Mouse (Mus musculus) heart, embryonic 14.5 days (tissue): ENCODE data around the gene Gm11596. TPM values are rescaled to one million over a fixed set of nuclear protein-coding genes. Genes with fewer than 3 reads are reported as not detected.
"Not testable (repeated sequence)": the region's sequence is repeated elsewhere in the genome, so short reads cannot be mapped to it uniquely, and the experiment has no call there.

Experiments
- ATAC-seq: fragments of 200-750 bp; cut with Nextera tagmentation; 2 replicates; pipeline ENCODE4 v1.8.0; 2017; ENCODE audit warnings: low read depth, moderate TSS enrichment; ENCODE audit not compliant: insufficient number of reproducible peaks, insufficient read depth, low FRiP score
- H3K27ac ChIP-seq, 2 experiments: fragments of 200-500 bp in 1 of 2; fragments of 300-500 bp in 1 of 2; sonication (generic) in 1 of 2; replicated peaks in 1 of 2; 2 replicates each; pipeline ENCODE4 v1.5.1; 2012 to 2014; ENCODE audit warnings: low read depth in 2 of 2, low read length in 2 of 2, control low read depth in 1 of 2, mild to moderate bottlenecking in 1 of 2, mixed read lengths in 1 of 2; ENCODE audit not compliant: control insufficient read depth in 1 of 2, insufficient read depth in 1 of 2
- H3K27me3 ChIP-seq: fragments of 300-500 bp; sonication (generic); 2 replicates; pipeline ENCODE4 v1.6.1; 2014; ENCODE audit warnings: mild to moderate bottlenecking, low read length, control low read depth; ENCODE audit not compliant: control insufficient read depth, insufficient read depth
- H3K36me3 ChIP-seq: fragments of 300-500 bp; sonication (generic); 2 replicates; pipeline ENCODE4 v1.6.1; 2014; ENCODE audit warnings: mild to moderate bottlenecking, control low read depth, low read length, mixed read lengths; ENCODE audit not compliant: control insufficient read depth, insufficient read depth
- H3K4me1 ChIP-seq, 2 experiments: fragments of 200-500 bp in 1 of 2; fragments of 300-500 bp in 1 of 2; sonication (generic) in 1 of 2; 2 replicates each; pipeline ENCODE4 v1.6.1; 2012 to 2014; ENCODE audit warnings: low read length in 2 of 2, control low read depth in 1 of 2, mixed read lengths in 1 of 2; ENCODE audit not compliant: control insufficient read depth in 2 of 2, insufficient read depth in 2 of 2
- H3K4me2 ChIP-seq: fragments of 300-500 bp; sonication (generic); 2 replicates; pipeline ENCODE4 v1.6.1; 2014; ENCODE audit warnings: mild to moderate bottlenecking, low read length
- H3K4me3 ChIP-seq, 2 experiments: fragments of 200-500 bp in 1 of 2; fragments of 300-500 bp in 1 of 2; sonication (generic) in 1 of 2; 2 replicates each; pipeline ENCODE4 v1.5.1; 2012 to 2014; ENCODE audit warnings: low read length in 2 of 2, mild to moderate bottlenecking in 2 of 2, control low read depth in 1 of 2, low read depth in 1 of 2, moderate library complexity in 1 of 2; ENCODE audit not compliant: control insufficient read depth in 1 of 2, insufficient read depth in 1 of 2
- H3K9ac ChIP-seq: fragments of 300-500 bp; sonication (generic); 2 replicates; pipeline ENCODE4 v1.6.1; 2014; ENCODE audit warnings: mild to moderate bottlenecking, low read length
- H3K9me3 ChIP-seq: fragments of 300-500 bp; sonication (generic); 2 replicates; pipeline ENCODE4 v1.6.1; 2016; ENCODE audit warnings: low read length, control low read depth; ENCODE audit not compliant: control insufficient read depth
- WGBS: fragments of 180-500 bp; shearing (Covaris S2); extraction: QIAGEN DNeasy Blood & Tissue Kit; methylation state at CpG from one replicate; pipeline ENCODE4 v1.1.7; 2014; 5-methylcytosine and 5-hydroxymethylcytosine counted together
- polyA plus RNA-seq: library from polyadenylated mRNA; unstranded; fragments of >200 nt; fragmentation: Nextera tagmentation; extraction: Ambion mirVana; gene quantifications from 2 replicates; pipeline ENCODE4 v1.2.1, GENCODE M21; 2014

Gm11596 gene
- polyA plus RNA-seq, 1 experiment from 2014 or later, result not detected

GRCm38 (mm10) chr11:99780604-99781003 lies 12.7 kb downstream of the Gm11596 start, which contains the start of gene Krtap4-8:
Gene Krtap4-8, minus strand, starts transcription at chr11:99780704.
- 87% methylated on average over 2 of the region's 2 CpGs for WGBS
- H3K4me3 ChIP-seq, result no peak within 1 kb of the TSS
- no peaks in the 10 kb centered on the region for H3K9me3 ChIP-seq

GRCm38 (mm10) chr11:99778401-99778800 lies 14.9 kb downstream of the Gm11596 start:
- Histone ChIP-seq H3K27ac (no peak overlapping the region), H3K4me2 (no peak overlapping the region), H3K36me3 (no peaks in the 10 kb centered on the region), H3K9me3 (no peaks in the 10 kb centered on the region), H3K27me3 (no peaks in the 10 kb centered on the region), H3K9ac (no peak overlapping the region), H3K4me1 (no peaks in the 10 kb centered on the region), H3K4me3 (no peak overlapping the region)
- 71% methylated on average over 7 of the region's 7 CpGs for WGBS
- ATAC-seq, result no peak

More at GRCm38 (mm10) chr11:99780604-99781003, 12.7 kb downstream of the Gm11596 start, which contains the start of gene Krtap4-8:
- Histone ChIP-seq H3K9ac (no peak within 1 kb of the TSS), H3K36me3 (no peaks in the 10 kb centered on the region), H3K4me2 (no peak within 1 kb of the TSS), H3K4me1 (no peaks in the 10 kb centered on the region), H3K27ac (no peak within 1 kb of the TSS), H3K27me3 (no peaks in the 10 kb centered on the region)
- no peak for ATAC-seq

- not testable (repeated sequence) for H3K27ac ChIP-seq, ATAC-seq, H3K4me3 ChIP-seq, H3K9me3 ChIP-seq, H3K27me3 ChIP-seq, H3K4me1 ChIP-seq, H3K36me3 ChIP-seq, H3K9ac ChIP-seq, H3K4me2 ChIP-seq
Observed at GRCm38 (mm10) chr11:99772813-99773212, 20.5 kb downstream of the Gm11596 start, which contains the start of gene Gm11595. Gene Gm11595, minus strand, starts transcription at chr11:99772913.

- 70% methylated on average over 2 of the region's 2 CpGs for WGBS
- Histone ChIP-seq H3K4me2 (no peak overlapping the region), H3K27ac (no peak overlapping the region), H3K4me1 (no peaks in the 10 kb centered on the region), H3K36me3 (no peaks in the 10 kb centered on the region), H3K9ac (no peak overlapping the region), H3K9me3 (no peaks in the 10 kb centered on the region), H3K4me3 (no peak overlapping the region), H3K27me3 (no peaks in the 10 kb centered on the region)
- no peak for ATAC-seq
Observed at GRCm38 (mm10) chr11:99768410-99768809, 24.9 kb downstream of the Gm11596 start.

GRCm38 (mm10) chr11:99758877-99759276 lies 34.4 kb downstream of the Gm11596 start:
- Histone ChIP-seq H3K9ac (no peak overlapping the region), H3K4me1 (no peaks in the 10 kb centered on the region), H3K4me2 (no peak overlapping the region), H3K36me3 (no peaks in the 10 kb centered on the region), H3K27ac (no peak overlapping the region), H3K9me3 (no peaks in the 10 kb centered on the region), H3K4me3 (no peak overlapping the region), H3K27me3 (no peaks in the 10 kb centered on the region)
- WGBS, result 89% methylated on average over 1 of the region's 1 CpGs
- ATAC-seq, result no peak

- no peaks in the 10 kb centered on the region for H3K9me3 ChIP-seq
- no peaks in the 10 kb centered on the region for H3K36me3 ChIP-seq
- no peak overlapping the region for H3K27ac ChIP-seq
- H3K4me2 ChIP-seq, result no peak overlapping the region
- H3K27me3 ChIP-seq, result no peaks in the 10 kb centered on the region
- no peak for ATAC-seq
- no peaks in the 10 kb centered on the region for H3K4me1 ChIP-seq
- H3K4me3 ChIP-seq, result no peak overlapping the region
- 73% methylated on average over 3 of the region's 3 CpGs for WGBS
- no peak overlapping the region for H3K9ac ChIP-seq
Observed at GRCm38 (mm10) chr11:99743985-99744384, 49.3 kb downstream of the Gm11596 start.

Other genes with a start within 250 kb of the Gm11596 start
- not detected in 2 replicates for gene Krtap3-3, start 242.6 kb downstream of the Gm11596 start, polyA plus RNA-seq
- not detected in 2 replicates for gene Krtap3-2, start 236.6 kb downstream of the Gm11596 start, polyA plus RNA-seq
- not detected in 2 replicates for gene Gm11939, start 234.0 kb downstream of the Gm11596 start, polyA plus RNA-seq
- not detected in 2 replicates for gene Krtap3-1, start 226.8 kb downstream of the Gm11596 start, polyA plus RNA-seq
- gene Krtap1-5, start 212.5 kb downstream of the Gm11596 start, polyA plus RNA-seq, result not detected in 2 replicates
- not detected in 2 replicates for gene Krtap1-4, start 209.8 kb downstream of the Gm11596 start, polyA plus RNA-seq
- not detected in 2 replicates for gene Krtap1-3, start 202.1 kb downstream of the Gm11596 start, polyA plus RNA-seq
- not detected in 2 replicates for gene Krtap9-3, start 195.4 kb downstream of the Gm11596 start, polyA plus RNA-seq
- not detected in 2 replicates for gene Gm11938, start 190.2 kb downstream of the Gm11596 start, polyA plus RNA-seq
- not detected in 2 replicates for gene Gm11937, start 183.3 kb downstream of the Gm11596 start, polyA plus RNA-seq
- not detected in 2 replicates for gene Krtap2-4, start 178.6 kb downstream of the Gm11596 start, polyA plus RNA-seq
- gene Gm11562, start 173.0 kb downstream of the Gm11596 start, polyA plus RNA-seq, result not detected in 2 replicates
- gene Krtap4-1, start 165.2 kb downstream of the Gm11596 start, polyA plus RNA-seq, result not detected in 2 replicates
- not detected in 2 replicates for gene Krtap4-2, start 158.4 kb downstream of the Gm11596 start, polyA plus RNA-seq
- gene Krtap4-7, start 149.4 kb downstream of the Gm11596 start, polyA plus RNA-seq, result not detected in 2 replicates
- gene Gm11555, start 143.2 kb downstream of the Gm11596 start, polyA plus RNA-seq, result not detected in 2 replicates
- gene Gm11563, start 134.5 kb downstream of the Gm11596 start, polyA plus RNA-seq, result not detected in 2 replicates
- not detected in 2 replicates for gene Krtap4-6, start 127.5 kb downstream of the Gm11596 start, polyA plus RNA-seq
- gene Gm14190, start 102.7 kb downstream of the Gm11596 start, polyA plus RNA-seq, result not detected in 2 replicates
- not detected in 2 replicates for gene Gm14180, start 59.2 kb downstream of the Gm11596 start, polyA plus RNA-seq
- gene Gm11595, start 20.6 kb downstream of the Gm11596 start, polyA plus RNA-seq, result not detected in 2 replicates
- gene Krtap4-8, start 12.8 kb downstream of the Gm11596 start, polyA plus RNA-seq, result not detected in 2 replicates
- gene Krtap4-9, start 8.3 kb downstream of the Gm11596 start, polyA plus RNA-seq, result not detected in 2 replicates
- gene Gm11569, start 5.5 kb upstream of the Gm11596 start, polyA plus RNA-seq, result not detected in 2 replicates
- not detected in 2 replicates for gene Gm11554, start 11.0 kb upstream of the Gm11596 start, polyA plus RNA-seq
- not detected in 2 replicates for gene Krtap4-13, start 16.4 kb upstream of the Gm11596 start, polyA plus RNA-seq
- gene Gm11564, start 22.2 kb upstream of the Gm11596 start, polyA plus RNA-seq, result not detected in 2 replicates
- gene 2300003K06Rik, start 44.6 kb upstream of the Gm11596 start, polyA plus RNA-seq, result not detected in 2 replicates
- not detected in 2 replicates for gene Krtap4-16, start 58.1 kb upstream of the Gm11596 start, polyA plus RNA-seq
- not detected in 2 replicates for gene Gm11568, start 64.5 kb upstream of the Gm11596 start, polyA plus RNA-seq
- gene Gm11559, start 71.0 kb upstream of the Gm11596 start, polyA plus RNA-seq, result not detected in 2 replicates
- not detected in 2 replicates for gene Krtap9-1, start 79.9 kb upstream of the Gm11596 start, polyA plus RNA-seq
- not detected in 2 replicates for gene Gm11567, start 85.7 kb upstream of the Gm11596 start, polyA plus RNA-seq
- gene Krtap31-1, start 114.5 kb upstream of the Gm11596 start, polyA plus RNA-seq, result not detected in 2 replicates
- not detected in 2 replicates for gene Gm11565, start 121.3 kb upstream of the Gm11596 start, polyA plus RNA-seq
- gene Krtap31-2, start 142.8 kb upstream of the Gm11596 start, polyA plus RNA-seq, result not detected in 2 replicates
- gene Krtap9-5, start 155.0 kb upstream of the Gm11596 start, polyA plus RNA-seq, result not detected in 2 replicates
- gene Krtap29-1, start 185.6 kb upstream of the Gm11596 start, polyA plus RNA-seq, result not detected in 2 replicates
- not detected in 2 replicates for gene Krtap16-1, start 193.1 kb upstream of the Gm11596 start, polyA plus RNA-seq
- gene Krtap17-1, start 200.5 kb upstream of the Gm11596 start, polyA plus RNA-seq, result not detected in 2 replicates
- gene Krt33a, start 222.7 kb upstream of the Gm11596 start, polyA plus RNA-seq, result not detected in 2 replicates
- not detected in 2 replicates for gene Krt33b, start 236.4 kb upstream of the Gm11596 start, polyA plus RNA-seq
- gene Krt34, start 248.1 kb upstream of the Gm11596 start, polyA plus RNA-seq, result not detected in 2 replicates